Mouse (Mus musculus) lung, adult 2 months (tissue): ENCODE data around the gene Ear2.
"Not testable (repeated sequence)": the region's sequence is repeated elsewhere in the genome, so short reads cannot be mapped to it uniquely, and the experiment has no call there.

Experiments used
- CTCF ChIP-seq: fragments of 200-500 bp; IDR thresholded peaks from 2 replicates; pipeline ENCODE4 v1.5.1; 2011; ENCODE audit warnings: mild to moderate bottlenecking, low read length, control low read depth; ENCODE audit not compliant: insufficient read depth
- POLR2A ChIP-seq: fragments of 200-500 bp; IDR thresholded peaks from 2 replicates; pipeline ENCODE4 v1.6.1; 2011; ENCODE audit warnings: low read depth, mild to moderate bottlenecking, control low read depth, low read length, borderline replicate concordance; ENCODE audit errors: extremely low read depth

DNA sequence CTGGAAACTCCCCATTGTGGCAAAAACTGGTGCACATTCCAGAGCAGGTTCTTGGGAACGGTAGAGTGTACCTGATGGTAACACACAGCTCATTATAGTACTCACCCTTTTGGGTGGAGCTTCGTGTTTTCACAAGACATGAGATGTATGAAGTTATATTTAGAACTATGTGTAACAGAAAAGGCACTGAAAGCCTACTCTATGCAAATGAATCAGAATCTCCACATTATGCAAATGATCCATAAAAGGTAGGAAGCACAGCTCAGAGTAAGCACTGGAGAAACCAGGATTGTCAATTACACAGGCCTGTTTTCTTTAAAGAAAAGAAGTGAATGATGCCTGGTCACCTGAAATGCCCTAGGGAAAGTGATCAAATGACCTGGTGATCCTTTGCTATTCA lies 14.9 kb upstream of the Ear2 start:
- TF ChIP-seq POLR2A, CTCF: not testable (repeated sequence)
